Mouse (Mus musculus) kidney, adult 11 months (tissue): ENCODE data around the gene Ipo8.

ENCODE experiments used
- DNase-seq: peaks from one replicate; pipeline ENCODE4 v3.0.0; 2022

The Ipo8 gene

DNA sequence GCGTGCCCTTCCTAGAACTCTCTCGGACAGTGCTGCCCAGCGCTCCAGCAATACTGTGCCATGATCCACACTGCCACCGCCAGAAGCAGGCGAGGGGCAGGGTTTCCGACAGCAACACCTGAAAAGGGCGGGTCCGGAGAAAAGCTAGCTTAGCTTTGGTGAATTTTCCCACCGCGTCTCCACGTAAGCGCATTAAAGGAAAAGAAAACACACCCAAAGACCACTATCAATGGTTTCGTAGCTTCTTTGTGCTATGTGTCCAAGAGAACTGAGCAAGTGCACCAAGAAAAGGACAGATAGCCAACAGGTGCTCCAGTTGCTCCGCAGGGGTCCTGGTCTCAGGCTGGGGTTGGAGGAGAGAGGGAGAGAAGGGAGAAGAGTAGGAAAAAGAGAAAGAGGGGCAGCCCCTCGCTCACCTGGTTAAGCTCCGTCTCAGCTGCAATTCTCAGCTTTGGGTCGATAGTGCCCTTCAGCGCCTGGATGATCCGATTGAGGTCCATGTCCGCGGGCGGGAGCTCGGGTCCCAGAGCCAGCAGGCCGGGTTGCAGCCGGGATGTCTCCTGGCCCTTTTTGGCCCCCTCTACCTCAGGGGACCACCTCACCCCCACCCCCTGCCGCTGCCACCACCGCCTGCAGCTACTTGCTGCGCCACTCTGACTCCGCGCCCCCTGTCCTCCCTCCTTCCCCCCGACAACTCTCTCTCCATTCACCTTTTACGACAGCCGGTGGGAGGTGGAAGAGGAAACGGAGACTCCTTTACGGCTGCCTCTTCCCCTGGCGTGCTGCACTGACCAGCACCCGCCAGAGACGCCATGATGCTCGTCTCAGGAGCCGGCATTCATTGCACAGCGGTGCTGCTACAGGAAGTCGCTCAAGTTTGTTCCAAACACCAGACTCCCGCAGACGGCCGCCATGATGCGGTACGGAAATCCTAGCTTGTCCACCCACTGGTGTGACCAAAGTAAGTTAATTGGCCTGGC lies at the start of gene Ipo8:
Gene Ipo8, minus strand, starts transcription at position 720 of the 980 bp plus-strand sequence.
- DNase-seq = peak; percentile 96

DNA sequence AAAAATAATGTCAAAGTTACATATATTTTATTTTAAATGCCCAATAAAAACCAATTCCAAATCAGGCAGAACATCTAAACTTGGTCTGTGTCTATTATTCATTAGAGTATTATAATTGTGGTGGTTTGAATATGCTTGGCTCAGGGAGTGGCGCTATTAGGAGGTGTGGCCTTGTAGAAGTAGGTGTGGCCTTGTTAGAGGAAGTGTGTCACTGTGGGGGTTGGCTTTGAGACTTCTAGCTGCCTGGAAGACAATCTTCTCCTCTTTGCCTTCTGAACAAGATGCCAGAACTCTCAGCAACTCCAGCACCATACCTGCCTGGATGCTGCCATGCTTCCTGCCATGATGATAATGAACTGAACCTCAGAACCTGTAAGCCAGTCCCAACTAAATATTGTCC lies 42.6 kb upstream of the Ipo8 start:
- DNase-seq = no peak

DNA sequence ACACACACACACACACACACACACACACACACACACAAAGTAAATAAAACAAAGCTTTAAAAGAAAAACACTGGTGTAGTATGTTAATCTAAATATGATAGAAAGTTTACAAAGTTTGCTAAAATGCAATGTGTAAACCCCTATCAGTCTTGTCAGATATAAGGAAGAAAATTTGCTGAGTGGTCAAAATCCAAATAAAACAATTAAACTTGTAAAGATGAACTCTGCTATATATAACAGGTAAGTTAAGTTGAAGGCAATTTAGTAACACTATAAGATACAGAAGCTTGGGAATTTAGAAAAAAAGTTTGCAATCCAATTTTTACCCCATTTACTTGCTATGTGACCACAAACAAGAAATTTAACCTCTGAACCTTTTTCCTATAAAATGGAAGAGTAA lies 14.4 kb upstream of the Ipo8 start:
- DNase-seq = no peak

DNA sequence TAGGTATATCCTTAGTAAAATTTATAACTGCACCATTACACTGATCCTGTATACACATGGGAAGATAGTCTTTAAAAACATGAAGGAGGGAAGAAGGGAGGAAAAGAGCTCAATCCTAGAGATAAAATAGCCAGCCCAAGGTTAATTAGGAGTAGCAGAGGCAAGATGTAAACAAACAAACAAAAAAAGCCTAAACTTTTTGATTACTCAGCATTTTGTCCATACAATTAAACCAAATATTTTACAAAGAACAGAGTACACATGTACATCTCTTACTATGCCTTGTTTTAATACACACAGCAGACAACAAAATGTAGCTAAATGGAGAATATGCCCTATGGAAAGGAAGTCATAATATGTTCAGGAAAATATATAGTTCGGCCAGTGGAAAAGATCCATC lies 10.5 kb upstream of the Ipo8 start:
- DNase-seq = no peak

DNA sequence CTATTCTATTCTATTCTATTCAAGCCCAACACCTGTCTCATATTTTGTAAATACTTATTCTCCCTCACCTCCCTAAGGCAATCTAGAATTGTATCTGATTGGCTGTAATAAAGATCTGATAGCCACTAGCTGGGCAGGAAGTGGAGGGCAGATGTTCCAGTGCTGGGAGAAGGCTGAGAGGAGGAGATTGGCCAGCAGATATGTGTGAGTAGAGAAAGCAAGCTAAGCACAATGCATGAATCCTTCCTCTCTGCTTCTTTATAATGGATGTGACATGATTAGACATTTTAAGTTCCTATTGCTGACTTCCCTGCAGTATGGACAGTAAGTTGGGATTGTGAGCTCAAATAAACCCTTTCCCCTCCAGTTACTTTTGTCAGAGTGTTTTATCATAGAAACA lies 7.2 kb upstream of the Ipo8 start:
- no peak for DNase-seq

- DNase-seq = no peak
Measured at GRCm38 (mm10) chr6:148831728-148832121, 458 bp upstream of the Ipo8 start.

DNA sequence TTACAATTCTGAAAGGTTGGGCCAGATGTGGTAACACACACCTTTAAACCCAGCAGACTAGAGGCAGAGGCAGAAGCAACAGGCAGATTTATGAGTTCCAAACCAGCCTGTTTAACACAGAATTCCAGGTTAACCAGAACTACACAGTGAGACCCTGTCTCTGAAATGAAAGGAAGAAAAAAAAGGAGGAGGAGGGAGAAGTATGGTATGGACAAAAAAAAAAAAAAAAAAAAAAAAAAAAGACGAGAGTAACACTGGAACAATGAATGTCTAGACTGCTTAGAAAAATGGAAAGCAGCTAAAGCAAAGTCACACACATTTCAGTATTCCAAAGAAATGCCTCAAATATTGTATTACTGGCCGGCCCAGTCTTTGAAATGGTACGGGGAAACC lies 916 bp downstream of the Ipo8 start:
- no peak for DNase-seq

DNA sequence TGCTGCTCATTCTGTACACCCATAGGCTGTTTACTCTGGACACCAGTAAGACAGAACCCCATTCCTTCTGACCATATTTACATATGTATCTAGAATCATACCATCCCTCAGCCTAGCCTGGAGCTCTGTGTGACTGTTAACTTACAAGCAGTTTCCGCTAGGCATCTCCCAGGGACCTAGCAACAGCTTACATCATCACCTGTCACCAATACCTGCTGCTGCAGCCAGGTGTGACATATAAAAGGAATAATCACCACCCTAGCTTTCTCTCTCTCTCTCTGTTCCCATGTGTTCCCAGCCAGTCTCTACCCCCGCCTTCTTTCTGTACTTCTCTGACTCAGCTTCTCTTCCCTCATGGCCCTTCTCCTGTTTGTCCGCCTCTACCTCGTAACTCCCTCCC lies 5.1 kb downstream of the Ipo8 start:
- DNase-seq = no peak

DNA sequence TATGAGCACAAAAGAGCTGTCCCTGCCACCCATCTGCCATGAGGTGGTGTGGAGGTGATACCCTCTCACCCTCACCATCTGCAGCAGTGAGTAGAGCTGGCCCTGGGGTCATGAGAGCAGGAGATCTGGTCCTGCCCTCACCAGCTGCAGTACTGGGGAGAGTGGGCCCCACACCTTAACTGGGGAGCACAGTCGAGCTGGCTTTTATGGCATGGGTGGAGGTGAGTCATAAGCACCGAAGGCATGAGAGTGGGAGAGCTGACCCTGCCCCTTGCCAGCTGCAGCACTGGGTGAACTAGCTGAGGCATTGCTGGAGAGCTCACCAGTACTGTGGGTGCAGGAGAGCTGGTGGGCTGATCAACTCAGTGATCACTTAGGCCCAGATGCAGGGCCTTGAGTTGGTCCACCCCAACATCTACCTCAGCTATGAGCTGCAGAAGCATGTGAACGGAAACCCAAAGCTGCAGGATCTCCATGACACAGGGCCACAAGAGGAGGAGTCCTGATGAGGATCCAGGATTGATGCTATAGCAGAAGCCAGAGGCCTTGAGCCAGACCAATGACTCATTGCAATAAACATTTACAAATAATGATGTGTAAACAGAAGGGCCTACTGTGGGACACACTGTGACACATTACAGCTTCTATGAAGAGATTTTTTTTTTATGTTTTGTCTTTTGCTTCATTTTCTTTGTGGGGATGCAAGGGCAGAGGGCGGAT lies 12.5 kb downstream of the Ipo8 start:
- DNase-seq = no peak

DNA sequence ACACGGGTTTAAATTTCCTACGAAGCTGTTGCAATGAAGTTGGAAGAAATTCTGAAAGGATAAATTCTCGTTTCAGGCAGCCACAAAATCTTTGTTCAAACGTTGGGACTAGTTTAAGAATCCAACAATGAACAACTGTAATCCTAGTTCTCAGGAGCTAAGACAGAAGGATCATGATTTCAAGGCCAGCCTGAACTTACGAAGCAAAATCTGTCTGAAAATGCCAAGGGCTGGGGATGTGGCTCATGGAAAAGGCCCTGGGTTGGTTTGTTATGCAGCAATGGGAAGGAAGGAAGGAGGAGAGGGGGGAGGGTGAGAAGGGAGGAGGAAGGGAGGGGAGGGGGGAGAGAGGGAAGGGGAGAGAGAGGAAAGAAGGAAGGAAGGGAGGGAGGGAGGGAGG lies 14.5 kb downstream of the Ipo8 start:
- DNase-seq = no peak

GRCm38 (mm10) chr6:148811117-148811516 lies 20.1 kb downstream of the Ipo8 start:
- DNase-seq = no peak

- DNase-seq = no peak
Measured at GRCm38 (mm10) chr6:148799773-148800172, 31.5 kb downstream of the Ipo8 start.

DNA sequence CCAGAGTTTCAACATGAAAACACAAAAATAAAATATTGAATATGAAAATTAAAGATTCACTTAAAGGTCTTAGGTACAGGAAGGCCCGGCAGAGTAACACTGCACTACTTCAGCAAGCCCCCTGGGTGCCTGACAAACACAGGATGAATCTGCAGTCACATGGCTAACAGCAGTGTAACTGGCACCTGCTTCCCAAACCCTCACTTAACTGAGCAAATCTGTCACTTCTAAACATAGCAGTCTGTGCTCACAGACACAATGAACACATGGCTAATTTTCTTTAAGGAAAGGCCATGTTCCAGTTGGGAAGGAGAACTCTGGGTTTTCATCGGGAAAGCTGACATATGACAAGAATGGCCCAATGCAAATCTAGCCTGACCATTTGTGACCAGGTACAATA lies 36.1 kb downstream of the Ipo8 start:
- no peak for DNase-seq

DNA sequence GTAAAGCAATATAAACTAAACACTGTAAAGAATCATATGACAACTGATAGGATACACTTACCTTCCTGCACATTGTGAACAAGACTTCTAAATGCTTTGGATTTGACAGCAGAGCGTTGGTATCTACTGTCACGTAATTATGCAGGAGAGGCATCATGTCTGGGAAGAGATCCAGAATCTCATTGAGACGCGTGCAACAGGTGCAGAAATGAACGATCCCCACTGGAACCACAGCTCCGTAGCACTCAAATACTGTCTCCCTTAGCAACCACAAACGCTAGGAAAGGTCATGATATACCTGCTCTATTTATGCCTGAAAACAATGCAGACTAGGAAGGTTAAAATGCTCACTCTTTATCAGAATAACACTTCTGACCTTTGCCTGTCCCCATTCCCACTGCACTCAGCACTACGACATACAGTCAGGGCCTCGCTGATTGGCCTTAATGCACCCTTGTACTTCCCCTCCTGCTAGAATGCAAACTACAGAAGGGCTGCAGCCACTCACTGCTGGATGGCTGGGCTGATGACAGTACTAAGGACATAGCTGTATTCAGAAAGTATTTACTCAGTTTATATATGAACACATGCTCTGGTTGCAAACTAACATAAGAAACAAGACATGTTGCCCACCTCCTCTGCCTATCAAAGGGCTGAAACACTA lies 42.1 kb downstream of the Ipo8 start:
- no peak for DNase-seq

- DNase-seq = no peak
Measured at GRCm38 (mm10) chr6:148786186-148786585, 45.1 kb downstream of the Ipo8 start.

DNA sequence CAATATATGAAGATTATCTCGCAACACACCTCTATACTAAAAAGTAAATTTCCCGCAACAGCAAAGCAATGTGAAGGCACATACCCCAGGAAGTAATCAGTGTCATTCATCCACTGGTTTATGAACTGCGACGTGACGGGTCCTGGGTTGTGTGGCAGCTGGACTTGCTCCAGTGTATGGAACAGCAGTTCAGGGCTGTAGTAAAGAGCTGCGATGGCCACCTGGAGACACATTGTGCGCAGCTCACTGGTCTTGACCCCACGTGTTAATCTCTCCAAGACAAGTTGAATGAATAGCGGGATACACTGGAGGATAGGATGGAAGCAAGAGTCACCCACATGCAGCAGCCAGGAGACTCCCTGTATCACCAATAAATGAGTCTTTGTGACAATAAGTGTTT lies 46.8 kb downstream of the Ipo8 start:
- DNase-seq = no peak

DNA sequence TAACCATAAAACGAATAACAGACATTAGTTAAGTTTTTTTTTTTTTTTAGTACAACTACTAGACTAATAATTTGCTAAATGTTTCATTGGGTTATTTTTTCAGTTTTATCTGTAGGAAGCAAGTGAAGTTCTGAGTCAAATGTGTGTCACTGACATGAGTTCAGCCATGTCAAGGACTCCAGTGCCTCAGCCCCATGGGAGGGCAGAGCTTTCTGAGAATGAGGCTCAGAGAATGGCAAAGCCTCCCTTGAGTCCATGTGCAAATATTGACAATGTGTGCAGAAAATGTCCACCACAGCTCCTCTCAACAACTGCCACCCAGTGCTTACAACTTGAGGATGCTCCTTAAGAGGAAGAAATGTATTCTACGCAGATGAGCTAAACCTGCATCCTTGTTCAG lies 55.0 kb downstream of the Ipo8 start:
- no peak for DNase-seq

DNA sequence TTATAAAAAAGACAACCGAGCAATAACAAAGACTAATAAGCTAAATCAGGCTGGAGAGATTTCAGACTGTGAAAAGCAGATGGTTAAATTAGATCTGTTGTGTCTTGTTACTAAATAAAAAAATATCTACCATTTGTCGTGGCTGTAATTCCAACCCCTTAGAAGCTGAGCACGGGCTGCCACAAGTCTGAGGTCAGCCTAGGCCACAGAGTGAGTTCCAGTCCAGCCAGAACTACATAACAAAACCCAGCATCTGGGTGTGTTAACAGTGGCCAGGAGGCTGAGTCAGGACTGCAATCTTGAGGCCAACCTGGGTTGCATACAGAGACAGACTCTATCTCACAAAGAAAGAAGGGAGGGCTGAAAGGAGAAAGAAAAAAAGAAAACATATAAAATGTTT lies 59.8 kb downstream of the Ipo8 start:
- DNase-seq = no peak

DNA sequence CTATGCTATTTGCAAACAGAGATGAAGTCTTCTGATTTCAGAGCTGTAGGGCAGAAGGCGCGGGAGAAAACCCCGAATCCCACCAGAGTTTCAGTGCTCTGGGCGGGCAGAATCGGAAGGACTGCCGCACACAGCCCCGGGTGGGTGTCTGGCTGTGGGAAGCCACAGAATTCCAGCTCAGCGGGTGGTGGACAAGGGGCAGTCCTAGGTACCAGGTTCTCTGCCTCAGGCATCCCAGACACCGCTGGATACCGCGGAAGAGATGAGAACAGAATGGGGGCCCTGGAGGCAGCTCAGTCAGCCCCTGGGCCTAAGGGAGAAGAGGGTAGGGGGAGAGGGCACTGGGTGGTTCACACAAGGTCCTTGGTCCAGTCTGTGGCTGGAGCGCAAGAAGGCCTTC lies 62.8 kb downstream of the Ipo8 start:
- DNase-seq = no peak

GRCm38 (mm10) chr6:148767228-148767627 lies 64.0 kb downstream of the Ipo8 start:
- DNase-seq = no peak

GRCm38 (mm10) chr6:148761967-148762712 lies 69.1 kb downstream of the Ipo8 start:
- no peak for DNase-seq

DNA sequence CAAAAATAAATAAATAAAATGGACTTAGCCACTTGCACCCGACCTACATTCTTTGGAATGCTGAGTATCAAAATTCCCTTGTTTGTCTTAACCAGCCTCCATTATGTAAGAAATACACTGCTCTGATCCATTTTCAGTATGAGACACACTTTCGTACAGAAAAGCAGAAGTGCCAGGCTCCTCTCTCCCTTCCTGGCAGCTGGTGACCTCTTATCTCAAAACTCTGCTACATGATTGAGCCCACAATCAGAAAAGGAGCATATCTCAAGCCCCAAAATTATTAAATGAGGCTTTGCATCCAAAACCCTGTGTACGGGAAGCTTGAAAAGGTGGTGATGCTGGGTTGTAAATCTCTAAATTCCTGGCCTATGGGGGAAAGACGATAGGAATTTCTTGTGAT lies 69.8 kb downstream of the Ipo8 start:
- DNase-seq = no peak

DNA sequence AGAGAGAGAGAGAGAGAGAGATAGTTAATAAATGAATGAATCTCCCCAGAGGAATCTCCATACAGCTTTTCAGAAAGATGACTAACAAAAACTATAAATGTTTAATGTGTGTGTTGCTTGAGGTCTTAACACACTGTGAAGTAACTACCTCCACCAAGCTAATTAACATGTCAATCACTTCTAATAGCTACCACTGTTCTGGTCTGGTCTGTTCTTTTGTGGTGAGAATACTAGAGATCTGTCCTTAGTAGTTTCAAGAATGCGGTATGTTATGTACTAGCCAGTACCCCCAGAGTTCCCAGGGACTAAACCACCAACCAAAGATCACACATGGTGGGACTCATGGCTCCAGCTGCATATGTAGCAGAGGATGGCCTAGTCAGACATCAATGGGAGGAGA lies 74.7 kb downstream of the Ipo8 start:
- DNase-seq = no peak
